Comparison of ENCODE assay signal across 8 mouse cellular contexts in the genomic region with DNA sequence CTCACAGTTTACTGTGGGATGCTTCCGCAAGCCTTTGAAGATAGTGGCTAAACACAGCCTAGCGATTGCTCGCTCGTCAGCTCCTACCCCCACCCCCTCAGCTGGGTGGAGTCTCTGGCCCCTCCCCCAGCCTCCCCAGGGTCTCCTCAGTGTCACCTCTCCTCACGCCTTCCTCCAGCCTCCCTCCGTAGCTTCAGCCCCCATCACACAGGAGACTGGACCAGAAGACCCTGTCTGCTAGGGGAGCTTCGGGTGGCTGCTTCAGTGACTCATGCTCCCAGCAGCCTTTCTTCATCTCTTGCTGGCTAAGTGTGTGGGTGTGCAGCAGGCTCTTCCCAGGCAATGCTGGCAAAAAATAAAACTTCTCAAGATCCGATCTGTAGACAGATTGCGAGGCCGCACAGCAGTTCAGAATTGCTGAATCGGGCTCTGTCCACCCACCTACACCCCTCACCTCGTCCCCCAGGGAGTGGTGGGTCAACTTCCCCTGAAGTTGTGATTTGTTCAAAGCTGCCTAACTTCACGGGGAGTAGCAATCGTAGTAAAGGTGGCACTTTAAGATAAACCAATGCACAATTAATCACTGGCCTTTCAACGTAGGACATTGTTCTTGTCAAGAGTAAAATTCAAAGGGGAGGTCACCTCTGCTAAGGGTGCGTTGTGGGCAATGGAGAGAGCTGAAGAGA.
A peak's percentile ranks its signal among the peaks of the same experiment; 100 is the strongest.
DNase-seq lines count a peak whose midpoint lies in the region; TF ChIP-seq lines count a peak whose summit lies in the region.

No protein-coding gene starts in this region.

- H3K4me1 ChIP-seq in lung, adult 2 months (ENCODE audit: control insufficient read depth, insufficient read depth, low read length), result peaks cover 9% of the 10 kb centered on the region
- H3K4me1 ChIP-seq in embryonic fibroblast, embryonic 13.5 days (ENCODE audit: control insufficient read depth, insufficient read depth, low read length), result 0 out of 2 replicates have a peak, but pooled peaks cover 3% of the 10 kb centered on the region
- H3K4me1 ChIP-seq in midbrain, embryonic 10.5 days, result peaks cover 44% of the 10 kb centered on the region
- H3K4me1 ChIP-seq in small intestine, adult 2 months (ENCODE audit: control insufficient read depth, insufficient read depth, insufficient read length, low read length), result peaks cover 6% of the 10 kb centered on the region

- intact Hi-C loops in heart, postnatal 25 days (cut with DNase I), result no loop called here

- peak; percentile 10 to 18 for DNase-seq in lung, adult 18-20 months
- no peak for DNase-seq in lung, adult 2 months
- peak; percentile 6 for DNase-seq in heart, postnatal 25 days (ENCODE audit: low spot score)
- DNase-seq in left cerebral cortex, adult 9 months (ENCODE audit: low spot score in 2 of 2), result peak; percentile 56 to 74
- peak; percentile 78 for DNase-seq in midbrain, embryonic 10.5 days (ENCODE audit: low spot score)
- DNase-seq in cerebellum, adult 11-12 months, result no peak

- no peak for TF ChIP-seq CTCF in lung, adult 2 months (IDR thresholded peaks at IDR 0.05; ENCODE audit: insufficient read depth, low read length)
- no peak for TF ChIP-seq CTCF in embryonic fibroblast, embryonic 13.5 days (IDR thresholded peaks at IDR 0.05; ENCODE audit: borderline replicate concordance, insufficient read depth, low read length)
- TF ChIP-seq CTCF in small intestine, adult 2 months (IDR thresholded peaks at IDR 0.05; ENCODE audit: extremely low read depth, insufficient read length, insufficient replicate concordance, low read depth, low read length), result no peak

- 14% methylated on average over 16 of the region's 16 CpGs for whole genome bisulfite sequencing in lung, adult 2 months
- WGBS in midbrain, embryonic 10.5 days, result 2% methylated on average over 16 of the region's 16 CpGs
- 23% methylated on average over 16 of the region's 16 CpGs for WGBS in small intestine, adult 2 months

- H3K9me3 ChIP-seq in midbrain, embryonic 10.5 days (replicated peaks), result no peaks in the 10 kb centered on the region; the same call in 1 of the 2 replicates

- H3K36me3 ChIP-seq in midbrain, embryonic 10.5 days, result no peaks in the 10 kb centered on the region
- H3K36me3 ChIP-seq in small intestine, adult 2 months (ENCODE audit: control insufficient read depth, insufficient read depth, low read length), result no peaks in the 10 kb centered on the region

- H3K27ac ChIP-seq in embryonic fibroblast, embryonic 13.5 days (ENCODE audit: insufficient read depth, low read length), result peak overlapping the region; percentile 51
- H3K27ac ChIP-seq in midbrain, embryonic 10.5 days (replicated peaks), result peak overlapping the region; percentile 85
- H3K27ac ChIP-seq in small intestine, adult 2 months (ENCODE audit: insufficient read depth, low read depth, low read length), result no peak overlapping the region

- no peak overlapping the region for H3K4me3 ChIP-seq in lung, adult 2 months (replicated peaks; ENCODE audit: extremely low read depth, low read depth, low read length)
- H3K4me3 ChIP-seq in embryonic fibroblast, embryonic 13.5 days (ENCODE audit: insufficient read depth, low read length), result no peak overlapping the region
- H3K4me3 ChIP-seq in midbrain, embryonic 10.5 days, result peak overlapping the region; percentile 45
- 0 out of 2 replicates have a peak overlapping the region, but pooled peaks have one; percentile 20 for H3K4me3 ChIP-seq in small intestine, adult 2 months (ENCODE audit: low read depth, low read length)

- H3K27me3 ChIP-seq in midbrain, embryonic 10.5 days (ENCODE audit: low read depth, poor library complexity, severe bottlenecking), result peaks cover 71% of the 10 kb centered on the region
- no peaks in the 10 kb centered on the region for H3K27me3 ChIP-seq in small intestine, adult 2 months (ENCODE audit: control insufficient read depth, insufficient read depth, low read length)

- no peak for TF ChIP-seq POLR2A in lung, adult 2 months (IDR thresholded peaks at IDR 0.05; ENCODE audit: borderline replicate concordance, extremely low read depth, low read depth, low read length)
- TF ChIP-seq POLR2A in embryonic fibroblast, embryonic 13.5 days (IDR thresholded peaks at IDR 0.05; ENCODE audit: low read depth, low read length), result peak; percentile 50; the same call in 1 of the 2 replicates
- TF ChIP-seq POLR2A in small intestine, adult 2 months (IDR thresholded peaks at IDR 0.05; ENCODE audit: low read depth, low read length), result no peak

Comparison
In these comparisons a context has a peak if more than half of its experiments do, and no peak if none do; other contexts are left out.
1. DNase-seq: peak in lung, adult 18-20 months (2 of 2), heart, postnatal 25 days (single experiment), left cerebral cortex, adult 9 months (2 of 2) and midbrain, embryonic 10.5 days (single experiment); none in lung, adult 2 months (single experiment) and cerebellum, adult 11-12 months (single experiment).
2. H3K4me3 ChIP-seq: peak in midbrain, embryonic 10.5 days (single experiment) and small intestine, adult 2 months (single experiment); none in lung, adult 2 months (single experiment) and embryonic fibroblast, embryonic 13.5 days (single experiment).